Mouse (Mus musculus) spleen, adult 18-20 months (tissue): ENCODE data around the gene Ahnak2.
A peak's percentile ranks its signal among the peaks of the same experiment; 100 is the strongest.

Source experiments
- DNase-seq, 2 experiments: peaks; one replicate each; pipeline ENCODE4 v3.0.0; 2022; ENCODE audit warnings: mixed read lengths in 2 of 2

Ahnak2 gene

GRCm38 (mm10) chr12:112795466-112796104, 6.9 kb downstream of the Ahnak2 start:
- DNase-seq = no peak

GRCm38 (mm10) chr12:112794998-112795397, 7.5 kb downstream of the Ahnak2 start:
- no peak for DNase-seq

GRCm38 (mm10) chr12:112794356-112794816, 8.1 kb downstream of the Ahnak2 start:
- no peak for DNase-seq

- DNase-seq = no peak
Observed at GRCm38 (mm10) chr12:112793601-112794355, 8.7 kb downstream of the Ahnak2 start.

GRCm38 (mm10) chr12:112791026-112791425, 11.4 kb downstream of the Ahnak2 start:
- no peak for DNase-seq

GRCm38 (mm10) chr12:112774481-112774880, 28.0 kb downstream of the Ahnak2 start:
- no peak for DNase-seq

GRCm38 (mm10) chr12:112774026-112774425, 28.4 kb downstream of the Ahnak2 start:
- DNase-seq = no peak

- DNase-seq = no peak
Observed at GRCm38 (mm10) chr12:112773366-112773765, 29.1 kb downstream of the Ahnak2 start.

- DNase-seq = no peak
Observed at GRCm38 (mm10) chr12:112772306-112772705, 30.2 kb downstream of the Ahnak2 start.

- no peak for DNase-seq
Observed at GRCm38 (mm10) chr12:112770396-112770795, 32.1 kb downstream of the Ahnak2 start.

- DNase-seq = no peak
Observed at GRCm38 (mm10) chr12:112769751-112770150, 32.7 kb downstream of the Ahnak2 start.

- DNase-seq = no peak
Observed at GRCm38 (mm10) chr12:112769031-112769430, 33.4 kb downstream of the Ahnak2 start.

GRCm38 (mm10) chr12:112768166-112768565, 34.3 kb downstream of the Ahnak2 start:
- DNase-seq = no peak

GRCm38 (mm10) chr12:112767036-112767890, 35.2 kb downstream of the Ahnak2 start:
- DNase-seq = no peak

- DNase-seq = no peak
Observed at GRCm38 (mm10) chr12:112766586-112766985, 35.9 kb downstream of the Ahnak2 start.

GRCm38 (mm10) chr12:112764991-112765390, 37.5 kb downstream of the Ahnak2 start:
- DNase-seq = no peak

GRCm38 (mm10) chr12:112764141-112764540, 38.3 kb downstream of the Ahnak2 start:
- DNase-seq = no peak

GRCm38 (mm10) chr12:112763176-112763575, 39.3 kb downstream of the Ahnak2 start:
- no peak for DNase-seq

GRCm38 (mm10) chr12:112762018-112762417, 40.4 kb downstream of the Ahnak2 start:
- DNase-seq = peak; percentile 58 to 59

- no peak for DNase-seq
Observed at GRCm38 (mm10) chr12:112761411-112761810, 41.0 kb downstream of the Ahnak2 start.

GRCm38 (mm10) chr12:112760154-112760926, 42.1 kb downstream of the Ahnak2 start, which contains the start of gene Pld4:
Gene Pld4 (plus strand): TSS chr12:112760655.
- DNase-seq = peak; percentile 63 to 70

- DNase-seq = no peak
Observed at GRCm38 (mm10) chr12:112759471-112759870, 43.0 kb downstream of the Ahnak2 start.
